In genomic region chr13:112153681-112154127, GRCm38 (mm10) we compare ENCODE assay signal across 8 mouse cellular contexts.
A peak's percentile ranks its signal among the peaks of the same experiment; 100 is the strongest.
DNase-seq lines count a peak whose midpoint lies in the region.

No protein-coding gene starts in this region.

- DNase-seq in adrenal gland, adult 2 months, result peak; percentile 52
- DNase-seq in adrenal gland, adult 18-20 months (ENCODE audit: low spot score in 2 of 2), result no peak
- DNase-seq in thymus, postnatal 25 days, result peak; percentile 5
- no peak for DNase-seq in thymus, postnatal 10 days (ENCODE audit: low spot score in 2 of 2)
- DNase-seq in heart, postnatal 4 days, result peak; percentile 53
- DNase-seq in lung, postnatal 4 days, result peak; percentile 30 to 43
- DNase-seq in spleen, postnatal 36 days (ENCODE audit: low spot score in 2 of 2), result no peak
- DNase-seq in urinary bladder, postnatal 4 days (ENCODE audit: low spot score in 2 of 2), result no peak

Comparison
In these comparisons a context has a peak if more than half of its experiments do, and no peak if none do; other contexts are left out.
1. DNase-seq: peak in adrenal gland, adult 2 months (single experiment), thymus, postnatal 25 days (single experiment), heart, postnatal 4 days (single experiment) and lung, postnatal 4 days (2 of 2); none in adrenal gland, adult 18-20 months (0 of 2), thymus, postnatal 10 days (0 of 2), spleen, postnatal 36 days (0 of 2) and urinary bladder, postnatal 4 days (0 of 2).